Mouse (Mus musculus): Measurements from ENCODE around the gene Tenm4.

The Tenm4 gene

GRCm38 (mm10) chr7:96476987-96477613, 306.1 kb downstream of the Tenm4 start:
- CTCF ChIA-PET = no interaction called here

- CTCF ChIA-PET = interaction anchor here (0.6 kb wide), 1 partner anchor 775 kb away, joined by 3 read pairs; no protein-coding TSS in a partner anchor
Observed at GRCm38 (mm10) chr7:96479139-96479538, 308.1 kb downstream of the Tenm4 start.

- CTCF ChIA-PET = no interaction called here
Observed at GRCm38 (mm10) chr7:96480351-96480983, 309.4 kb downstream of the Tenm4 start.

- CTCF ChIA-PET = no interaction called here
Observed at GRCm38 (mm10) chr7:96482953-96483352, 311.9 kb downstream of the Tenm4 start.

- CTCF ChIA-PET = no interaction called here
Observed at GRCm38 (mm10) chr7:96484006-96484581, 313.0 kb downstream of the Tenm4 start.

- CTCF ChIA-PET = no interaction called here
Observed at GRCm38 (mm10) chr7:96489348-96490076, 318.5 kb downstream of the Tenm4 start.

- CTCF ChIA-PET = no interaction called here
Observed at GRCm38 (mm10) chr7:96491896-96492295, 320.9 kb downstream of the Tenm4 start.

GRCm38 (mm10) chr7:96492696-96493095, 321.6 kb downstream of the Tenm4 start:
- CTCF ChIA-PET = no interaction called here

- CTCF ChIA-PET = no interaction called here
Observed at GRCm38 (mm10) chr7:96494057-96494456, 323.0 kb downstream of the Tenm4 start.

- CTCF ChIA-PET = no interaction called here
Observed at GRCm38 (mm10) chr7:96500108-96500507, 329.1 kb downstream of the Tenm4 start.

GRCm38 (mm10) chr7:96500797-96501196, 329.8 kb downstream of the Tenm4 start:
- CTCF ChIA-PET = no interaction called here

GRCm38 (mm10) chr7:96502321-96502973, 331.4 kb downstream of the Tenm4 start:
- CTCF ChIA-PET = no interaction called here

- CTCF ChIA-PET = no interaction called here
Observed at GRCm38 (mm10) chr7:96505538-96505937, 334.5 kb downstream of the Tenm4 start.

- CTCF ChIA-PET = no interaction called here
Observed at GRCm38 (mm10) chr7:96507046-96507445, 336.0 kb downstream of the Tenm4 start.

GRCm38 (mm10) chr7:96510396-96510795, 339.4 kb downstream of the Tenm4 start:
- CTCF ChIA-PET = no interaction called here

GRCm38 (mm10) chr7:96511018-96511609, 340.1 kb downstream of the Tenm4 start:
- CTCF ChIA-PET = no interaction called here

GRCm38 (mm10) chr7:96511953-96512511, 341.0 kb downstream of the Tenm4 start:
- CTCF ChIA-PET = no interaction called here

GRCm38 (mm10) chr7:96519216-96519615, 348.2 kb downstream of the Tenm4 start:
- CTCF ChIA-PET = interaction anchor here (1.0 kb wide), 1 partner anchor 395 kb away, joined by 3 read pairs; no protein-coding TSS in a partner anchor

- CTCF ChIA-PET = no interaction called here
Observed at GRCm38 (mm10) chr7:96521956-96522355, 350.9 kb downstream of the Tenm4 start.

- CTCF ChIA-PET = no interaction called here
Observed at GRCm38 (mm10) chr7:96523673-96524072, 352.6 kb downstream of the Tenm4 start.

GRCm38 (mm10) chr7:96524486-96525205, 353.6 kb downstream of the Tenm4 start:
- CTCF ChIA-PET = no interaction called here

All from spleen, embryonic (tissue).